Mouse (Mus musculus) brain, embryonic 14.5 days (tissue): ENCODE data around the gene Clcn5. TPM values are rescaled to one million over a fixed set of nuclear protein-coding genes. Genes with fewer than 3 reads are reported as not detected.
A peak's percentile ranks its signal among the peaks of the same experiment; 100 is the strongest.

Source experiments
- DNase-seq: peaks from one replicate; pipeline ENCODE4 v3.0.0-alpha.2; 2011; ENCODE audit warnings: low read depth
- CTCF ChIP-seq: fragments of 200-500 bp; IDR thresholded peaks from 2 replicates; pipeline ENCODE4 v1.5.1; 2012; ENCODE audit warnings: inconsistent platforms, mild to moderate bottlenecking, moderate library complexity, borderline replicate concordance; ENCODE audit not compliant: insufficient read depth, insufficient read length; ENCODE audit errors: extremely low read depth
- POLR2A ChIP-seq: fragments of 200-500 bp; IDR thresholded peaks from 2 replicates; pipeline ENCODE4 v1.6.1; 2012; ENCODE audit warnings: mild to moderate bottlenecking, inconsistent platforms, borderline replicate concordance; ENCODE audit not compliant: poor library complexity, insufficient read depth, insufficient read length, severe bottlenecking; ENCODE audit errors: extremely low read depth
- polyA plus RNA-seq: library from polyadenylated mRNA; depleted of rRNA; stranded (reverse); fragments of >200 nt; gene quantifications from 2 replicates; pipeline ENCODE4 v1.2.3, GENCODE M21; 2012; rRNA removed

Gene Clcn5
- polyA plus RNA-seq = 9.1 and 13.2 TPM in 2 replicates

DNA sequence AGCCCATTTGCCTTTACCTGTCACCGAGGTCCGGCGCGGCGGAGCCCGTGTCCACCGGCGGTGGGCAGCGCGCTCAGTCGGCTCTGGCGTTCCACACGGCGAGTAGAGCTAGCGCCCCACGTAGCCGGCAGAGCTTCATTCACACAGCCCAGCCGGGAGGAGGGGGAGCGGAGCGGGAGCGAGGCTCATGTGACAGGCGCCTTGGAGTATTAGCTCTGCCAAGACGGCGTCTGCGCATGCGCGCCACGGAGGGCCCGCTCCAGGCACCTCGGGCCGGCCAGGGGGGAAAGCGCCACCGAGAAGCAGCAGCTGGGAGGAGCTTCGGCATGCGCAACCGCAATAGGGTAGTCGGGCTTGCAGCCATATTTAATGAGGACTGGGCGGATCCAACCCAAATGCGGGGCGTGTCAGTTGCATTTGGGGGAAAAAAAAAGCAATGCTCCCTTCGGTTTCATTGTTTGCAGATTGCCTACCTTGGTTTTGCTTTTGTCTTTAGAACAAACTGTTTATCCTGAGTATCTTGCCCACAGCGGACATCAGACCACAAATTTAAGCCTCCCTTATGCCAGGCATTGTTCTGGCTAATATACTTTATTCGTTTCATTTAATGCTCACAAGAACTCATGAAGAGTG lies at the start of gene Clcn5:
Gene Clcn5, minus strand, starts transcription at position 270 of the 633 bp plus-strand sequence.
- TF ChIP-seq POLR2A = peak; percentile 63; the same call in 1 of the 2 replicates
- no peak for TF ChIP-seq CTCF
- DNase-seq = peak; percentile 99

DNA sequence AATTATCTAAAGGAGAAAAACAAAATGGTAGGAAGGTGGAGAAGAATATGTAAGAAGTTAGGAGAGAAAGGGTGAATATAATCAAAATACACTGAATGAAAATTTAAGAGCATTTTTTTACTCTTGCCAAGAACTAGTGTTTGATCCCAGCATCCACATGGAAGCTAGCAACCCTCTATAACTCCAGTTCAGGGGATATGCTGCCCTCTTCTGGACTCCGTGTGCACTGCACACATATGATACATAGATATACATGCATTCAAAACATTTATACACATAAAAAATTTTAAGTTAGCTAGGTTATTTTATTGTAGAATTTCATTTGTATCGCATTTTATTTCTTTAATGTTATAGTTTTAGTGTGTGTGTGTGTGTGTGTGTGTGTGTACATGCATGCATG lies 6.3 kb upstream of the Clcn5 start:
- TF ChIP-seq CTCF = peak; percentile 16; the same call in 1 of the 2 replicates
- no peak for TF ChIP-seq POLR2A
- DNase-seq = no peak

DNA sequence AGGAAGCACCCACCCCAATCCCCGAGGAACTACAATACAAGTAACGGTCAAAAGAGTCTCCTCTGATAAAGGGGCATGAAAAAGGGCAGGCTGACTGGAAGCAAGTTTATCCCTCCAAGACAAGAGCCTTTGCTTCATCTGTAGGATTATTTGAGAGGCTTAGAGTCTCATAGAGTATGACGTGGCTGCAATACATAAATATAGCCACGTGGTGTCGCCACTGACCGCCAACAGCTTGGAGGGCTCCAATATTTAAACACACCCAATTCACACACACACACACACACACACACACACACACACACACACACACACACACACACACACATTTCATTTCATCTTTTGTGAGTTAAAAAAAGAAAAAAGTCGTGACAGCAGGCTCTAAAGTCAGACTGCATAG lies 3.1 kb upstream of the Clcn5 start:
- DNase-seq = peak; percentile 76
- TF ChIP-seq CTCF (peak; percentile 63; the same call in 1 of the 2 replicates), POLR2A (no peak)

DNA sequence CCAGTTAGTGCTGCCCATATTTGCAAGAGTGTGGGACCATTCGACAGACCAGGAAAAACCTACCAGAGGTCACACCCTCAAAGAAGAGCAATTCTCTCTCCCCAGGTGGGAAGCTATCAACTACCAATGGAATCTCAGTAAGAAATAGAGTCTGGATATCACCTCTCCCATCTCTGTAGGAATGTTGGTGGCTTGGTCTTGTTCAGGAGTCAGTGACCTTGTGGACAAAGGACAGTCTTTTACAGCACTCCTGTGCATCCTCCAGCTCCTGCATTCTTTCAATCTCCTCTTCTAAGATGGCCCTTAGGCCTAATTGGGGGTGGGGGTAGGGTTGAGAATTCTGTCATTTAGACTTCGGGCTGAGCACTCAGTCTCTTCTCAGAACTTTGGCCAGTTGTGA lies 1.4 kb upstream of the Clcn5 start:
- no peak for DNase-seq
- no peak for TF ChIP-seq CTCF
- TF ChIP-seq POLR2A = no peak

DNA sequence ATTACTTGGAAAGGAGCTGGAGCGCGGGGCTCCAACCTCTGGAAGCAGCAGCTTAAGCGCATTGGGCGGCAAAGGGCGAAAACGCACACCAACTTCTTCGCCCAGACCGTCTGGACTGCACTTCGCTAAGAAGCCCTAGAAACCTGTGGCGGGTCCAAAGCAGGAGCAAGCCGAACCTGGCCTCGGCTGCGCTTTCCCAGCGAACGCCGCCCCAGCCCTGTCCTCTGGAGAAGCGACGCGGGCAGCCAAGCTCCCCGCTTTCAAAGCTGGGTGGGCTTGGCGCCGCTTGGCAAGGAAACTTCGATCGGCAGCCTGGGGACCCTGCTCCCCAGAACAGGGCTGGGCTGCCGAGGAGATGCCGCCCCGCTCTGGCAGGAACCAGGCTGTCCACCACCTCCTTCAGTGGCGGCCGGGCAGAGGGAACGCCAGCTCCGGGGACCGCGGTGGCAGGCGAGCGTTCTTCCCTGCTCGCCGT lies 570 bp downstream of the Clcn5 start:
- DNase-seq = no peak
- TF ChIP-seq POLR2A (no peak), CTCF (no peak)

DNA sequence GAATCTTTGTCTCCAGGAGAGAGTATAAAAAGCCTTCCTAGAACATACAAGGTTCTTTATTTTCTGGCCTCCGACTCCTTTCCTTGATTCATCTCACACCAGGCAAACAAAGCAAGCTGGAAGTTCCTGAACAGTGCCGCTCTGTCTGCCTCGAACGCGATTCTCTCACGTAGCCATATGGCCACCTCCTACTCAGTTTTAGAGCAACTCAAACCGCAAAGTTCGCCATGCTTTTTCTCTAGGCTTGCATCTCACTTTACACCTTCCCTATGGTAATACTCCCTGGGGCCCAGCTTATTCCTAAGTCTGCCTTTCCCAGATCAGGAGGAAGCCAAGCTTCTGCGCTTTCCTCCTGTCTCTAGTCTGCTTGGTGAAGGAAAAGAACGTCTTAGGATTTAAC lies 4.0 kb downstream of the Clcn5 start:
- TF ChIP-seq POLR2A (no peak), CTCF (no peak)
- peak; percentile 33 for DNase-seq

DNA sequence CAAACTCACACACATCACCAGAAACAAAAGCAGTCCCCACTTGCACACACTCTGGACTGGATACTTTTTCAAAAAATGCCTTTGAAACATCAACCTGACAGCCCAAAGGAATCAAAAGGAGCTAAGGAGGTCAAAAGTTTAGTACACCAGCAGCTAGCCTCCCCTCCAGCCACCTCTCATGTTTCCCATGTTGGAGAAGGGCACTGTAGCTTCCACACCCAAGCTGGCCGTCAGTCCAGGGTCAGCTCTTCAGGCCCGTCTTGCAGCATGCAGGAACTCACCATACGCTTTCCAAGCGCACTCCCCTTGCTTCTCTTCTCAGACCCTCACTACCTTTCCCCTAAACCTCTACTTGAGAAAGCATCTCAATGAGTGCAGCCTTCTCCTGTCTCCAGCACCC lies 4.5 kb downstream of the Clcn5 start:
- no peak for DNase-seq
- TF ChIP-seq POLR2A = no peak
- TF ChIP-seq CTCF = no peak

DNA sequence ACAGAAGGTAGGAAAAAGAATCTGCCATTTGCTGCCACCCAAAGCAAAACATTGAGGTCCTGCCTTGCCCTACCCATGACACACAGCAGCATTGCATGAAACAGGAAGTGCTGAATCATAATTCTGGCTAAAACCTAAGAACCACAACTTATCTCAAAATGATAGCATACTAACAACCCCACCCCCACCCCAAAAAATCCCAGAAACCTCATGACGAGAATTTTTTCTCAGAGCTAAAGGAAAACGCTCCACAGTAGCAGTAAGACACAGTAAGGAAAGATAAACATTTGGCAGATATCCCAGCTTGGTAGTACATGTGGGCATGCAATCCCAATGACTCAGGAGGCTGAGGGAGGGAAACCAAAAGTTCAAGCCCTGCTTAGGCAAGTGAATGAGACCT lies 10.9 kb downstream of the Clcn5 start:
- peak; percentile 1 for DNase-seq
- TF ChIP-seq CTCF = no peak
- no peak for TF ChIP-seq POLR2A

DNA sequence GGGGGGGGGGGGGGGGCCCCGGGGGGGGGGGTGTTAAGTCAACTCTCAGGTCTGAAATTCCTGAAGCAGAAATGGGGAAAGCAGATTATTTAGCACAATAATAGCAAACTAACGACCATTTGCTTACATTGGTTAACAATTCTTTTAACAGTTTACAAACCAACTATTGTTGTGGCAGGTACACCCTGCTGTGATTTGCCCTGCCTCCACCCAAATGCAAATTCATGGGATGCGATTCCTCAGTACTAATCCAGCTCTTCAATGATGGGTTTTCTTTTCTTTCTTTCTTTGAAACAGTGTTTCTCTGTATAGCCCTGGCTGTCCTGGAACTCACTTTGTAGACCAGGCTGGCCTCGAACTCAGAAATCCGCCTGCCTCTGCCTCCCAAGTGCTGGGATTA lies 12.3 kb downstream of the Clcn5 start:
- DNase-seq = no peak
- TF ChIP-seq POLR2A (no peak), CTCF (no peak)

DNA sequence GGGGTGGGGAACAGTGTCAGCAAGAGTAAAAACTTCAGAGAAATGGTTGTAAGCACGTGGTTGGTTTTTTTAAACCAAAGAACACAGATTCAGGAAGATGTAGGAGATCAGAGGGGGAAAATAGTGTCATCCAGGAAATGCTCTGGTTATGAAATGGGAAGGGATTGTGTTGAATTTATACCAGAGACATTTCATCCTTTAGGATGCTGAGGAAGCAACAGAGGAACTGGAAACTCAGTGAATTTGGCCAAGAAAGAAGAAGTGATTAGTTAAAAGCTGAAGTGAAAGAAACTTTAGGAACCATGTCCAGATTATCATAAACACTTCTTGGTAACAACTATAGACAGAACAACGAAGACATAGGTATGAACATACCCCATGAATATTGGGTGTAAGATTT lies 26.2 kb downstream of the Clcn5 start:
- DNase-seq = no peak
- TF ChIP-seq POLR2A = no peak

DNA sequence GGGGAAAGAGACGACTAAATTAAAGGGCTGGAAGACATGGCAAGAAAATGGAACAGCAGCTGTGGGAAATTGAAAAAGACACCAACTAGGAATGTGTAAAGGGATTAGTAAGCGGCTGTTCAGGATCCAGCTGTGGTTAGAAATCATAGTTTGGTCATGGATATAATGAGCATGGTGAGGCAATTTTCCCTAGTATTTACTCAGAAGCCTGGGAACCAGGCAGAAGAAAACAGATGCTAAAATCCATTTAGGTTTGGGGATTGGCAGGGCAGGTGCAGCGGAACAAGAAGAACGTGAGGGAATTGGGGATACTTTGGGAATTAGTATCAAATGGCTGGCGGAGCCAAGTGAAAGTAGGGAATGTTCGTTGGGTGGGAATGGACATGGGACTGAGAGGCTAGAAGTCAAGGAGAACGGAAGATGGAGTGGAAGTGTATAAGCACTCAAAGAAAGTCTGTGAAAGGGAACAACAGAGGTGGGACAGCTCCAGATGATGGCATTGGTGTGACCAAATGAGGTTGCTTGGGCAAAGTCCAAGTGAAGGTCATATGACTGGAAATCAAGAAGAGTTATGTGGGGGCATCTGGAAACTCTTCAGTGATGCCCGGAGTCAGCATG lies 26.9 kb downstream of the Clcn5 start:
- no peak for DNase-seq
- TF ChIP-seq POLR2A (no peak), CTCF (no peak)

DNA sequence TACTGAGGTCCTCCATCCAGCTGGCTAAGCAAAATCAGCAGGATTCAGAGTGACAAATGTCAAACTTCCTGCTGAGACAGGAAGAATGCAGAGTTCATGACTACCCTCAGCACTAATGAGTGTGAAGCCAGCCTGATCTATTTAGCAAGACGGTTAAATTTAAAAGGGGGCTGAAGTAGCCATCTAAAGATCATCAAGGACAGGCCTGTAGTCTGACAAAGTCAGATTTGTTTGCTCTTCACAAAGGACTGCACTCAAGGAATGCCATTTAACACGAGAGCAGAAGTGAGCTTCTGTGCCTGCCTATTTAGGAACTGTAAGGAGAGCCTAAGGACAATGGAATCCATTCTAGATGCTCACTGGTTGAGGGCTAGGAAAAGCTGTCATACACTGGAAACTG lies 30.2 kb downstream of the Clcn5 start:
- no peak for DNase-seq
- TF ChIP-seq POLR2A = no peak
- TF ChIP-seq CTCF = no peak
